Mouse (Mus musculus): Measurements from ENCODE around the gene Rspo1.

The Rspo1 gene

GRCm38 (mm10) chr4:125058033-125058432 lies 71.8 kb downstream of the Rspo1 start:
- no peak overlapping the region for H3K4me3 ChIP-seq (replicated peaks; ENCODE audit: low read length)
- TF ChIP-seq CTCF (conservative IDR thresholded peaks at IDR 0.05; ENCODE audit: low read length): no peak
- H3K27me3 ChIP-seq (ENCODE audit: insufficient read depth, low read length): no peaks in the 10 kb centered on the region
- H3K36me3 ChIP-seq (ENCODE audit: insufficient read depth, low read length): peaks cover 37% of the 10 kb centered on the region
- H3K4me1 ChIP-seq (replicated peaks; ENCODE audit: low read depth, low read length): peaks cover 24% of the 10 kb centered on the region
- H3K9me3 ChIP-seq (ENCODE audit: low read length): no peaks in the 10 kb centered on the region
